Mouse (Mus musculus) erythroblast, adult 5-6 weeks (primary cell): ENCODE results near the gene 1110008P14Rik. TPM values are rescaled to one million over a fixed set of nuclear protein-coding genes. Genes with fewer than 3 reads are reported as not detected.

Experiments used
- ATAC-seq: replicated peaks from 2 replicates; pipeline ENCODE4 v1.8.0; 2016; ENCODE audit warnings: moderate number of reproducible peaks, mild to moderate bottlenecking, moderate TSS enrichment, inconsistent platforms; ENCODE audit not compliant: poor library complexity, low FRiP score, severe bottlenecking
- total RNA-seq, 2 experiments: library from RNA; stranded (forward) in 1 of 2; stranded (reverse) in 1 of 2; fragments of 150-400 nt in 1 of 2; fragments of 200-764, 138-1000 nt in 1 of 2; gene quantifications; 2 replicates each; pipeline versions ENCODE4 v1.2.3 to v1.2.4; 2015 to 2017; ENCODE audit warnings: low replicate concordance in 2 of 2

1110008P14Rik gene
- 8.6 and 12.3 TPM in 2 replicates for total RNA-seq (2015; ENCODE audit: low replicate concordance)
- total RNA-seq (2017; ENCODE audit: low replicate concordance), result 5.1 and 7.7 TPM in 2 replicates

- peak; percentile 85 for ATAC-seq
Observed at GRCm38 (mm10) chr2:32381775-32382223, at the start of gene 1110008P14Rik. Gene 1110008P14Rik, minus strand, starts transcription at chr2:32381938.

GRCm38 (mm10) chr2:32430701-32431676, 49.3 kb upstream of the 1110008P14Rik start:
- no peak for ATAC-seq

GRCm38 (mm10) chr2:32429215-32429891, 47.6 kb upstream of the 1110008P14Rik start:
- no peak for ATAC-seq

GRCm38 (mm10) chr2:32428262-32428722, 46.6 kb upstream of the 1110008P14Rik start:
- ATAC-seq, result peak; percentile 47; the same call in 1 of the 2 replicates

GRCm38 (mm10) chr2:32427720-32428119, 46.0 kb upstream of the 1110008P14Rik start:
- no peak for ATAC-seq

- no peak for ATAC-seq
Observed at GRCm38 (mm10) chr2:32426141-32426540, 44.4 kb upstream of the 1110008P14Rik start.

GRCm38 (mm10) chr2:32425568-32425967, 43.8 kb upstream of the 1110008P14Rik start:
- no peak for ATAC-seq

- no peak for ATAC-seq
Observed at GRCm38 (mm10) chr2:32424796-32425195, 43.1 kb upstream of the 1110008P14Rik start.

- ATAC-seq, result peak; percentile 71
Observed at GRCm38 (mm10) chr2:32423481-32424331, 42.0 kb upstream of the 1110008P14Rik start.

GRCm38 (mm10) chr2:32421851-32422251, 40.1 kb upstream of the 1110008P14Rik start:
- no peak for ATAC-seq

- ATAC-seq, result no peak
Observed at GRCm38 (mm10) chr2:32420647-32421046, 38.9 kb upstream of the 1110008P14Rik start.

GRCm38 (mm10) chr2:32420066-32420608, 38.4 kb upstream of the 1110008P14Rik start:
- no peak for ATAC-seq

- ATAC-seq, result no peak
Observed at GRCm38 (mm10) chr2:32419359-32419758, 37.6 kb upstream of the 1110008P14Rik start.

GRCm38 (mm10) chr2:32418430-32419151, 36.9 kb upstream of the 1110008P14Rik start:
- no peak for ATAC-seq

- ATAC-seq, result no peak
Observed at GRCm38 (mm10) chr2:32417486-32417885, 35.7 kb upstream of the 1110008P14Rik start.

- ATAC-seq, result no peak
Observed at GRCm38 (mm10) chr2:32416556-32416955, 34.8 kb upstream of the 1110008P14Rik start.

- no peak for ATAC-seq
Observed at GRCm38 (mm10) chr2:32415801-32416200, 34.1 kb upstream of the 1110008P14Rik start.

- ATAC-seq, result no peak
Observed at GRCm38 (mm10) chr2:32413936-32414335, 32.2 kb upstream of the 1110008P14Rik start.
